Mouse (Mus musculus): ENCODE data around the gene Isl2. TPM values are rescaled to one million over a fixed set of nuclear protein-coding genes. Genes with fewer than 3 reads are reported as not detected.
A peak's percentile ranks its signal among the peaks of the same experiment; 100 is the strongest.

Gene Isl2
- total and polyA plus RNA-seq, 3 experiments, result 0.47 to 0.56 (median 0.55) TPM

DNA sequence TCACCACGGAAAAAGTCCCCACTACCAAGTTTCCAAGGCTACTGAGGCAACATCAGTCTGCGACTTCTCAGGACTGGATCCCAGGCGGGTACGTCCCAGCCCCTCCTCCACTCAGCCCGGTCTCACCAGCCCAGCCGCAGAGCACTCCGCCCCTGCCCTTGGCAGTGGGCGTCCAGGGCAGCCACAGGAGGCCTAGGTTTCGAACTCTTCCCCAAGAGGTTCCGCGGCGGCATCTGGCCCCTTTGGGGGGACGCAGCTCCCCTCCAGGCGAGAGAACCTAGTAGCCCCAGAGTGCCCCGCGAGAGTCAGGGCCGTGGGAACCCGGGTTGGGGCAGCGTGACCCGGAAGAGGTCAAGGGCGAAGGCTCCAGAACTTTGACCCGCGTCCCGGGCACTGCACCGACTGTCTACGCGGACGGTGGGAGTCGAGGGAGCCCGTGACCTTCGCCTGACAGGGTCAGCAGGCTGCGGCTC lies 26.9 kb upstream of the Isl2 start (continued):
- TF ChIP-seq SIN3A (IDR thresholded peaks at IDR 0.05; ENCODE audit: low read length) (peak; percentile 46; the same call in 1 of the 2 replicates), MAFK (IDR thresholded peaks at IDR 0.05; ENCODE audit: insufficient replicate concordance, low read length) (no peak), POLR2AphosphoS2 (IDR thresholded peaks at IDR 0.05; ENCODE audit: low read depth, low read length) (no peak), ZKSCAN1 (IDR thresholded peaks at IDR 0.05; ENCODE audit: borderline replicate concordance, low read depth, low read length) (no peak), TCF12 (IDR thresholded peaks at IDR 0.05; ENCODE audit: low read depth, low read length) (peak; percentile 44; the same call in 1 of the 2 replicates), MEF2A (IDR thresholded peaks at IDR 0.05; ENCODE audit: borderline replicate concordance, low read depth, low read length) (no peak), MYC (IDR thresholded peaks at IDR 0.05; ENCODE audit: low read depth, low read length) (no peak), GABPA (IDR thresholded peaks at IDR 0.05; ENCODE audit: insufficient replicate concordance, low read depth, low read length) (no peak)

DNA sequence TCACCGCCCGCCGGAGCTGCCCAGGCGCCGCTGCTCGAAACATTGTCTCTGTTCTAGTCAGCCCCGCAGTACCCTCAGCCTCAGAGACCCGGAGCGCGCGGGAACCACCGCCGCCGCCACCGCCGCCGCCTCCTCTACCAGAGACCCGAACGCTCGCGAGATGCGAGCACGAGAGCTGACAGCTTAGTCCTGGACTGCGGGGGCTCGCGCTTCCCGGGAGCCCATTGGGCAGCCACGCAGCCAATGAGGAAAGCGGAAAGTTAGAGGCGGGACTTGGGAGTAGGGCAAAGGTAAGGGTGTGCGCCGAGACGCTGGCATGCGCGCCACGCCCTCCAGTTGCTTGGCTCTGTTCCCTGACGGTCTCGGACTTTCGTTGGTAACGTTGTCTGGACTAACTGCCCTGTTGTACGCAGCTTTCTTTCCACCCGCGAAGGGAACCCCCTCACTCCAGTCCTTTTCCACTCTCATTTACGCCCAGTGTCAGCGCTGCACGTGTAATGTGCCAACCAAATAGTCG lies 26.4 kb upstream of the Isl2 start, which contains the start of gene Etfa:
Gene Etfa, minus strand, starts transcription at position 217 of the 517 bp plus-strand sequence.
- Histone ChIP-seq H3K4me3 (replicated peaks in 1 of 3; ENCODE audit: low read depth in 2 of 3, low read length in 2 of 3, poor library complexity in 1 of 3) (peak within 1 kb of the TSS; percentile 77 to 89 (median 79)), H3K4me2 (ENCODE audit: insufficient read depth, low read depth, poor library complexity, severe bottlenecking) (peak within 1 kb of the TSS; percentile 83), H3K36me3 (replicated peaks in 1 of 2; ENCODE audit: control insufficient read depth in 1 of 2, insufficient read depth in 1 of 2, low read length in 1 of 2) (peaks cover 0 to 13% of the 10 kb centered on the region in 2 experiments), H3K79me2 (replicated peaks; ENCODE audit: control insufficient read depth, extremely low read depth, insufficient read depth, poor library complexity, severe bottlenecking) (peaks cover 27% of the 10 kb centered on the region), H3K4me1 (ENCODE audit: control insufficient read depth in 1 of 2, insufficient read depth in 2 of 2) (peaks cover 5 to 20% of the 10 kb centered on the region in 2 experiments; a peak in 2 of 4 replicates), H3K27me3 (replicated peaks) (peaks cover 4% of the 10 kb centered on the region), H3K27ac (ENCODE audit: insufficient read depth, low read depth) (peak within 1 kb of the TSS; percentile 85), H3K9me3 (replicated peaks; ENCODE audit: low read length) (no peaks in the 10 kb centered on the region), H3K9ac (ENCODE audit: insufficient read depth, low read depth) (peak within 1 kb of the TSS; percentile 62)
- in situ Hi-C loops (cut with MboI; ENCODE audit: low pct_ligation_motif_present, low pct_unique_long_range_greater_than_20kb, low sequenced_read_pairs) (no loop called here), dilution Hi-C loops (cut with MboI; ENCODE audit: extremely low pct_ligation_motif_present, extremely low pct_unique_long_range_greater_than_20kb, low sequenced_read_pairs) (no loop called here)
- peak; percentile 97 for DNase-seq (ENCODE audit: extremely low read depth)
- TF ChIP-seq RCOR1 (conservative IDR thresholded peaks at IDR 0.05; ENCODE audit: low read depth, low read length) (no peak), USF1 (IDR thresholded peaks at IDR 0.05; ENCODE audit: low read depth, low read length) (no peak), JUN (IDR thresholded peaks at IDR 0.05; ENCODE audit: insufficient read depth, low read depth, low read length) (no peak), MEF2A (IDR thresholded peaks at IDR 0.05; ENCODE audit: borderline replicate concordance, low read depth, low read length) (no peak), BHLHE40 (IDR thresholded peaks at IDR 0.05; ENCODE audit: low read depth, low read length) (peak; percentile 80), E2F4 (IDR thresholded peaks at IDR 0.05; ENCODE audit: insufficient replicate concordance, low read depth, low read length) (no peak), USF2 (conservative IDR thresholded peaks at IDR 0.05; ENCODE audit: low read depth, low read length) (no peak), ZNF384 (IDR thresholded peaks at IDR 0.05; ENCODE audit: low read depth, low read length) (no peak), ETS1 (conservative IDR thresholded peaks at IDR 0.05; ENCODE audit: low read depth, low read length) (no peak), MYC (IDR thresholded peaks at IDR 0.05; ENCODE audit: low read depth, low read length) (peak; percentile 65; the same call in 1 of the 2 replicates), SIN3A (IDR thresholded peaks at IDR 0.05; ENCODE audit: low read length) (no peak; the same call in 1 of the 2 replicates), CTCF (conservative IDR thresholded peaks at IDR 0.05 in 1 of 2, IDR thresholded peaks at IDR 0.05 in 1 of 2; ENCODE audit: low read depth in 2 of 2, low read length in 2 of 2) (no peak), ELF1 (IDR thresholded peaks at IDR 0.05; ENCODE audit: low read depth, low read length) (no peak), CHD2 (IDR thresholded peaks at IDR 0.05; ENCODE audit: low read length) (peak; percentile 98), JUND (conservative IDR thresholded peaks at IDR 0.05; ENCODE audit: low read depth, low read length) (no peak), EP300 (IDR thresholded peaks at IDR 0.05; ENCODE audit: low read length) (no peak), ZMIZ1 (IDR thresholded peaks at IDR 0.05; ENCODE audit: low read depth, low read length) (0 out of 2 replicates have a peak, but pooled peaks have one; percentile 57), UBTF (IDR thresholded peaks at IDR 0.05; ENCODE audit: low read depth, low read length) (no peak), KAT2A (IDR thresholded peaks at IDR 0.05; ENCODE audit: insufficient replicate concordance, low read length) (no peak), GABPA (IDR thresholded peaks at IDR 0.05; ENCODE audit: insufficient replicate concordance, low read depth, low read length) (no peak), TBP (conservative IDR thresholded peaks at IDR 0.05; ENCODE audit: low read depth, low read length) (0 out of 2 replicates have a peak, but pooled peaks have one; percentile 44), HCFC1 (IDR thresholded peaks at IDR 0.05; ENCODE audit: low read depth, low read length) (peak; percentile 5; the same call in 1 of the 2 replicates), MAX (IDR thresholded peaks at IDR 0.05; ENCODE audit: low read length) (peak; percentile 81), RAD21 (IDR thresholded peaks at IDR 0.05; ENCODE audit: low read depth, low read length) (no peak), SMC3 (IDR thresholded peaks at IDR 0.05; ENCODE audit: low read depth, low read length) (no peak), POLR2AphosphoS2 (IDR thresholded peaks at IDR 0.05; ENCODE audit: low read depth, low read length) (no peak), IRF4 (IDR thresholded peaks at IDR 0.05; ENCODE audit: low read depth, low read length) (no peak), ZKSCAN1 (IDR thresholded peaks at IDR 0.05; ENCODE audit: borderline replicate concordance, low read depth, low read length) (no peak), POLR2A (IDR thresholded peaks at IDR 0.05; ENCODE audit: low read depth, low read length) (peak; percentile 80), ZC3H11A (IDR thresholded peaks at IDR 0.05; ENCODE audit: low read depth, low read length) (no peak), MAFK (IDR thresholded peaks at IDR 0.05; ENCODE audit: insufficient replicate concordance, low read length) (no peak), PAX5 (IDR thresholded peaks at IDR 0.05; ENCODE audit: low read length) (no peak), TCF12 (IDR thresholded peaks at IDR 0.05; ENCODE audit: low read depth, low read length) (0 out of 2 replicates have a peak, but pooled peaks have one; percentile 9), MAZ (IDR thresholded peaks at IDR 0.05; ENCODE audit: low read depth, low read length) (no peak), NRF1 (IDR thresholded peaks at IDR 0.05; ENCODE audit: low read depth, low read length) (peak; percentile 79)

All from CH12.LX (cell line).